Mouse (Mus musculus): ENCODE results near the gene Fbln2.

GRCm38 (mm10) chr6:91191465-91191864 is 20.8 kb upstream of the Fbln2 start:
- TF ChIP-seq CTCF (IDR thresholded peaks at IDR 0.05; ENCODE audit: low read depth), result no peak
- no peak for TF ChIP-seq EP300 (optimal IDR thresholded peaks at IDR 0.05)
